8 mouse cellular contexts compared by ENCODE assay signal in genomic region chr1:86358906-86359797, GRCm38 (mm10). TPM values are rescaled to one million over a fixed set of nuclear protein-coding genes. Genes with fewer than 3 reads are reported as not detected.
DNase-seq lines count a peak whose midpoint lies in the region; ATAC-seq and TF ChIP-seq lines count a peak whose summit lies in the region.

TSS of gene Ncl (minus strand) at chr1:86359400.

- no peak for TF ChIP-seq CTCF in lung, postnatal 0 days (IDR thresholded peaks at IDR 0.05)

- H3K27me3 ChIP-seq in hindbrain, embryonic 10.5 days (ENCODE audit: insufficient read depth, poor library complexity, severe bottlenecking), result no peaks in the 10 kb centered on the region
- H3K27me3 ChIP-seq in lung, postnatal 0 days (replicated peaks; ENCODE audit: insufficient read depth, low read length), result no peaks in the 10 kb centered on the region

- peak; percentile 95 for ATAC-seq in frontal cortex, adult (ENCODE audit: low TSS enrichment)
- peak; percentile 97 for ATAC-seq in lung, postnatal 0 days

- H3K9me3 ChIP-seq in hindbrain, embryonic 10.5 days, result no peaks in the 10 kb centered on the region
- no peaks in the 10 kb centered on the region for H3K9me3 ChIP-seq in lung, postnatal 0 days (ENCODE audit: low read length)

- TF ChIP-seq EP300 in lung, postnatal 0 days (IDR thresholded peaks at IDR 0.05), result no peak

- peaks cover 25% of the 10 kb centered on the region for H3K4me1 ChIP-seq in hindbrain, embryonic 10.5 days (replicated peaks)
- no peaks in the 10 kb centered on the region; the same call in 1 of the 2 replicates for H3K4me1 ChIP-seq in lung, postnatal 0 days (ENCODE audit: insufficient read depth, low read depth, low read length)

- H3K9ac ChIP-seq in lung, postnatal 0 days (replicated peaks; ENCODE audit: low read depth), result peak within 1 kb of the TSS; percentile 94

- H3K27ac ChIP-seq in hindbrain, embryonic 10.5 days, result peak within 1 kb of the TSS; percentile 96
- H3K27ac ChIP-seq in lung, postnatal 0 days (ENCODE audit: low read length), result peak within 1 kb of the TSS; percentile 100

- H3K36me3 ChIP-seq in hindbrain, embryonic 10.5 days, result peaks cover 39% of the 10 kb centered on the region
- H3K36me3 ChIP-seq in lung, postnatal 0 days (ENCODE audit: insufficient read depth, low read length), result peaks cover 20% of the 10 kb centered on the region; the same call in 1 of the 2 replicates

- H3K4me2 ChIP-seq in lung, postnatal 0 days (replicated peaks; ENCODE audit: low read depth, low read length), result peak within 1 kb of the TSS; percentile 93

- under 1% methylated on average over 102 of the region's 102 CpGs for WGBS in hindbrain, embryonic 10.5 days
- 1% methylated on average over 93 of the region's 102 CpGs for WGBS in lung, postnatal 0 days

- DNase-seq in MN1 (ENCODE audit: low spot score), result peak; percentile 99
- peak; percentile 99 for DNase-seq in cerebellum, adult 9-10 months
- peak; percentile 99 for DNase-seq in hindbrain, embryonic 10.5 days (ENCODE audit: low spot score)
- peak; percentile 99 for DNase-seq in layer of hippocampus, adult 9-11 months
- peak; percentile 99 for DNase-seq in lung, postnatal 0 days (ENCODE audit: low spot score)
- peak; percentile 92 for DNase-seq in ovary, postnatal 14 days (ENCODE audit: low spot score)
- DNase-seq in thymus, postnatal 14 days, result peak; percentile 97

- H3K4me3 ChIP-seq in hindbrain, embryonic 10.5 days, result peak within 1 kb of the TSS; percentile 93
- H3K4me3 ChIP-seq in lung, postnatal 0 days (ENCODE audit: low read depth, low read length), result peak within 1 kb of the TSS; percentile 87

RNA-seq across cellular contexts. Expression of gene Ncl, which starts in this region (rescaled TPM):
- 270 and 478 TPM in 2 replicates for polyA plus RNA-seq in hindbrain, embryonic 10.5 days (2016; fragmentation: Nextera tagmentation; extraction: Ambion mirVana)
- 139 and 140 TPM in 2 replicates for polyA plus RNA-seq in lung, postnatal 0 days (2015; fragmentation: Nextera tagmentation; extraction: Ambion mirVana)

Comparison
In these comparisons a context has a peak if more than half of its experiments do, and no peak if none do; other contexts are left out.
1. Peak in every context shown above with its lines: DNase-seq, ATAC-seq, H3K4me3 ChIP-seq and H3K27ac ChIP-seq.